Mouse (Mus musculus): ENCODE measurements around the gene Banf2. TPM values are rescaled to one million over a fixed set of nuclear protein-coding genes. Genes with fewer than 3 reads are reported as not detected.

The Banf2 gene
- polyA plus RNA-seq, 1 experiment from 2014 or later, result not detected

DNA sequence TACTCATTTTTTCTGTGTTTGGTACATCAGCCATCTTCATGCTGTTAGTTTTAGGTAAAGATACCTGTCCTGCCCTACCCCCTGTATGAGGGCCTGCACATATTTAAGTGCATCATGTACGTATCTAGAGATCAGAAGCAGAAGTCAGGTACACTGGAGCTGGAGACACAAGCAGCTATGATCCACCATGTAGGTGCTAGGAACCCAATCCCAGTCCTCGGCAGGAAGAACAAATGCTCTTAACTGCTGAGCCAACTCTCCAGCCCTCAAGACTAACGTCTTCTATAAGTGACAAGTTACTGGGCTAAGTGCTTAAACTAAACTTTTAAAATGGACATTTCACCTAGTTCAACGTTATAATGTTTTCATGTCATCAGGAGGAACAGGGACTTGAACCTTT, 25.6 kb upstream of the Banf2 start:
- H3K27me3 ChIP-seq, result no peaks in the 10 kb centered on the region
- H3K36me3 ChIP-seq, result 0 out of 2 replicates have a peak, but pooled peaks cover 13% of the 10 kb centered on the region
- no peak for ATAC-seq (replicated peaks; ENCODE audit: low FRiP score)
- H3K27ac ChIP-seq, result no peak overlapping the region
- H3K4me2 ChIP-seq, result no peak overlapping the region
- H3K4me3 ChIP-seq (replicated peaks), result no peak overlapping the region
- no peaks in the 10 kb centered on the region for H3K9me3 ChIP-seq (replicated peaks)
- H3K4me1 ChIP-seq, result peaks cover 71% of the 10 kb centered on the region
- WGBS, result 87% methylated on average over 4 of the region's 4 CpGs
- H3K9ac ChIP-seq, result no peak overlapping the region

DNA sequence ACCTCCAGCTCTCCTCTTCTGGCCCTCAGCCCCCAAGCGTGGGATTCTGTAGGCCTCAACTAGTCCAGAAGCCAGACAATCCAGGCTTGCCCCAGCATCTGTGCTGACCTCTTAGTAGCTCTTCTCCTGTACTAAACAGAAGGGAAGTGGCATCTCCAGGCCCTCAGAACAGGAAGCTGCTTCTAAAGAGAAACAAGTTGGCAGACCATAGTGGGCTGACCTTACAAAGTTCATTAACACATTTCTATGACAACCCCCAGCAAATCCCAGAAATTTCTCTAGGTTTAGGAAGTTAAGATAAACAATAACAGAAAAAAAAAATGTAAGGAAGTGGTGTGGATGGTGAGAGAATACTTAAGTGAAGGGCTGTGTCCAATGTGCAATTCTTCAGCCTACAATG, 23.8 kb upstream of the Banf2 start:
- Histone ChIP-seq H3K9ac (no peak overlapping the region), H3K4me2 (peak overlapping the region; percentile 65), H3K4me3 (replicated peaks) (peak overlapping the region; percentile 93), H3K4me1 (peaks cover 62% of the 10 kb centered on the region), H3K27me3 (no peaks in the 10 kb centered on the region), H3K27ac (peak overlapping the region; percentile 97; the same call in 1 of the 2 replicates), H3K9me3 (replicated peaks) (no peaks in the 10 kb centered on the region), H3K36me3 (0 out of 2 replicates have a peak, but pooled peaks cover 10% of the 10 kb centered on the region)
- 79% methylated on average over 1 of the region's 1 CpGs for WGBS
- no peak for ATAC-seq (replicated peaks; ENCODE audit: low FRiP score)

DNA sequence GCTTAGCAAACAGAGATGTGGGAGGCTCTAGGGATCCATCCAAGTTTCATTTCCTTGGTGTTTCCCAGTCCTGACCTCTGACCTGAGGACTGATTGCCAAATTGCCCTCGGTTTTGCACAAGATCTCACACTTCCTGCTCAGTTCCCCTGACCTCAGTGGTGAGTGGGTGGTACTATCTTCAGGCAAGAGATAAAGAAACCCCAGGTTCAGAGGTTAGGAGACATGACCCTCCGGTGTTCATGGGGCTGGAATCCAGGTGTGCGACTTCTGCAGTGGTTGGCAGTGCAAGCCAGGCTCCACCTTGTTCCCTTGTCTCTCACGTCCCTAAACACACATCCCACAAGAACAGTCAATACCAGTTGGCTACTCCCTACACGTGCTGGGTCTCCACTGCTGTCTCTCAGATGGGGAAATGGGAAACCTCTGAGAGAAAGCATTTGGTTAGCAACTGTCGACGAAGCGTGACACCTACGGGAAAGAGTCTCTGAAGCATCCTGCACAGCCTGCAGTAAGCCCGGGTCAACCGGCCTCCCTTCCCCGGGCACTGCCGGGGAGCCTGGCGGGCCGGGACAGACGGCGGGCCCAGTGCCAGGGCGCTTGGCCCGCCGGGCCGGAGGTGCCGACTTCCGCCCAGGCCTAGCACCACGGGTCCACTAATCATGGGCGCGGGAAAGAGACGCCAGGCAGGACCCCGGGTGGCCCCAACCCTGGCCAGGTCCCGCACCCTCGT, 23.1 kb upstream of the Banf2 start:
- 1% methylated on average over 29 of the region's 30 CpGs for WGBS
- ATAC-seq (replicated peaks; ENCODE audit: low FRiP score), result peak; percentile 17
- H3K4me1 ChIP-seq, result peaks cover 57% of the 10 kb centered on the region

DNA sequence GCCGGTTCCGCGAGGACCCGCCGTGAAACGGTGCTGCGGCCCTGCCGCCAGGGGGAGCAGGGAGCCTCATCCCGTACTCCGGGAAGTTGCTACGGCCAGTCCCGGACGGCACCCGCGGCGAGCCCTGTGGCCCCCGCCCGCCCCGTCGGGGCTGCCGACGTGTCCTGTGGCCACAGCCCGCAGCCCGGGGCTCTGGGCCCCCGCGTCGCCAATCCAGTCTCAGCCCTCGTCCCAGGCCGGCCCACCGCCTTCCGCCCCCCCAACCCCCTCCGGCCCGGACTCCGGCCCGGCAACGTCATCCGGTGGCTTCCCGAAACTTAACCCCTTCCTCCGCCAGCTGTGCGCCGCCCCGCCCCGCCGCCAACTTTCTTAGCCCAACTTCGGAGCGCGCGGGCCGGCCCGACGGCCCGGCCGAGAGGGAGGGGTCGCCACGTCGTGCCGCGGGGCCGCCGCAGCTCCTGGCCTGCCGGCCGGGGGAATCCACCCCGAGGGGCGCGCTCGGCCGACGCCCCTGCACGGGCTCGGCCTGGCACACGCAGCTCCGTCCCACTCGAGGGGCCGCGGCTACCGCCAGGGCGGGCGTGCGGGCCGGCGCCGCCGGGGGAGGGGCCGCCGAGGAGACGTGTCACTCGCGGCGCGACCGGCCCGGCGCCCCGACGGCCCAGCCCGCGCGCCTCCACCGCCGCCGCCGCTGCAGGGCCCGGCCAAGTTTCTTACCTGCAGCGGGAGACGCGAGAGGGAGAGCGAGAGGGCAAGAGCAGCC, 22.4 kb upstream of the Banf2 start:
- H3K27me3 ChIP-seq, result no peaks in the 10 kb centered on the region
- H3K4me1 ChIP-seq, result peaks cover 49% of the 10 kb centered on the region
- 0 out of 2 replicates have a peak, but pooled peaks cover 10% of the 10 kb centered on the region for H3K36me3 ChIP-seq
- peak overlapping the region; percentile 93 for H3K4me3 ChIP-seq (replicated peaks)
- peak overlapping the region; percentile 92 for H3K9ac ChIP-seq
- peak overlapping the region; percentile 97 for H3K27ac ChIP-seq
- H3K4me2 ChIP-seq, result peak overlapping the region; percentile 65
- WGBS, result under 1% methylated on average over 88 of the region's 107 CpGs
- no peaks in the 10 kb centered on the region for H3K9me3 ChIP-seq (replicated peaks)
- peak; percentile 50 for ATAC-seq (replicated peaks; ENCODE audit: low FRiP score)

More for the DNA sequence above, 23.1 kb upstream of the Banf2 start:
- Histone ChIP-seq H3K36me3 (0 out of 2 replicates have a peak, but pooled peaks cover 10% of the 10 kb centered on the region), H3K27me3 (no peaks in the 10 kb centered on the region), H3K4me3 (replicated peaks) (peak overlapping the region; percentile 93), H3K9me3 (replicated peaks) (no peaks in the 10 kb centered on the region), H3K27ac (peak overlapping the region; percentile 97), H3K4me2 (peak overlapping the region; percentile 65), H3K9ac (peak overlapping the region; percentile 92)

GRCm38 (mm10) chr2:144011080-144011551, 21.7 kb upstream of the Banf2 start, which contains the start of gene Rrbp1:
Gene Rrbp1, minus strand, starts transcription at chr2:144011263.
- Histone ChIP-seq H3K4me2 (peak within 1 kb of the TSS; percentile 65), H3K27me3 (no peaks in the 10 kb centered on the region), H3K27ac (peak within 1 kb of the TSS; percentile 97), H3K4me3 (replicated peaks) (peak within 1 kb of the TSS; percentile 93), H3K36me3 (0 out of 2 replicates have a peak, but pooled peaks cover 10% of the 10 kb centered on the region), H3K9ac (peak within 1 kb of the TSS; percentile 92), H3K4me1 (peaks cover 43% of the 10 kb centered on the region), H3K9me3 (replicated peaks) (no peaks in the 10 kb centered on the region)
- peak; percentile 98 for ATAC-seq (replicated peaks; ENCODE audit: low FRiP score)
- under 1% methylated on average over 51 of the region's 53 CpGs for WGBS

GRCm38 (mm10) chr2:144014051-144014450, 18.8 kb upstream of the Banf2 start:
- Histone ChIP-seq H3K4me2 (no peak overlapping the region), H3K9me3 (replicated peaks) (no peaks in the 10 kb centered on the region), H3K27ac (no peak overlapping the region), H3K36me3 (no peaks in the 10 kb centered on the region), H3K27me3 (no peaks in the 10 kb centered on the region), H3K4me1 (peaks cover 17% of the 10 kb centered on the region), H3K9ac (no peak overlapping the region), H3K4me3 (replicated peaks) (no peak overlapping the region)
- no peak for ATAC-seq (replicated peaks; ENCODE audit: low FRiP score)
- 83% methylated on average over 11 of the region's 11 CpGs for WGBS

GRCm38 (mm10) chr2:144014481-144014880, 18.4 kb upstream of the Banf2 start:
- H3K4me2 ChIP-seq, result no peak overlapping the region

DNA sequence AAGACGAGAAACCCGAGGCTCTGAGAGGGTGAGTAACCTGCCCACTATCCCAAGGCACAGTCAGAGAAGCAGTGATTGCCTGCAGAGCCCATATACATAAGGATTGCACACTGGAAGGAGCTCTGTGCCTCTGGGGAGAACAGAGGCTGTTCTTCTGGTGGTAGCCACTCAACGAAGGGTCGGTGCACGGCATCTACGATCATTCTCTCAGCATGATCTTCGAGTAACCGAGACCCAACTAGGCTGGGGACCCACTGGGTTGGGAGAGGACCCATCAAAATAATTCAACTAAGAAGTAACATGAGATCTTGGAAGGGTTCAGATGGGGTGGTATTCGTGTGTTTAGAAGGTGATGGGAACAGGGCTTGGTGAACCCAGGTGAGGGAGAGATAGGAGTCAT, 17.0 kb upstream of the Banf2 start:
- Histone ChIP-seq H3K4me1 (peaks cover 6% of the 10 kb centered on the region), H3K4me2 (no peak overlapping the region), H3K27ac (no peak overlapping the region), H3K4me3 (replicated peaks) (no peak overlapping the region), H3K36me3 (no peaks in the 10 kb centered on the region), H3K27me3 (no peaks in the 10 kb centered on the region), H3K9me3 (replicated peaks) (no peaks in the 10 kb centered on the region), H3K9ac (no peak overlapping the region)
- 82% methylated on average over 9 of the region's 9 CpGs for WGBS
- ATAC-seq (replicated peaks; ENCODE audit: low FRiP score), result no peak

More at GRCm38 (mm10) chr2:144014481-144014880, 18.4 kb upstream of the Banf2 start:
- Histone ChIP-seq H3K36me3 (no peaks in the 10 kb centered on the region), H3K9ac (no peak overlapping the region), H3K4me3 (replicated peaks) (no peak overlapping the region), H3K27me3 (no peaks in the 10 kb centered on the region), H3K4me1 (peaks cover 13% of the 10 kb centered on the region), H3K27ac (no peak overlapping the region), H3K9me3 (replicated peaks) (no peaks in the 10 kb centered on the region)
- no peak for ATAC-seq (replicated peaks; ENCODE audit: low FRiP score)
- WGBS, result 62% methylated on average over 5 of the region's 5 CpGs

DNA sequence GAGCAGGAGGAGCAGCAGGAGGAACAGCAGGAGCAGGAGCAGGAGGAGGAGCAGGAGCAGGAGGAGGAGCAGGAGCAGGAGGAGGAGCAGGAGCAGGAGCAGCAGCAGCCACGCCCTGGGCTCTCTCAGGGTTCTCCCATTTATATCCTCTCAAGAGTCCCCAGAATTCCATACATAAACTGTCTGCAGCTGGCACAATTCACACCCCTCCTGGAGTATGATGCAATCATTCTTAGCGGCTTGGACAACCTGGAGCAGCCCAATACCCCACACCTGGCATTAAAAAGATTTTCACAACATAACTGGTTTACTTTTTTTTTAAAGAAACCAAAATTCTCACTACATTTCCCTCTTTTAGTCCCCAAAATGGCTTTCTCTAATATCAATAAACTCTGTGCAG, 12.9 kb upstream of the Banf2 start:
- 69% methylated on average over 2 of the region's 2 CpGs for WGBS
- H3K4me3 ChIP-seq (replicated peaks), result no peak overlapping the region
- H3K9me3 ChIP-seq (replicated peaks), result no peaks in the 10 kb centered on the region
- no peak overlapping the region for H3K9ac ChIP-seq
- no peak overlapping the region for H3K27ac ChIP-seq
- H3K4me1 ChIP-seq, result peaks cover 8% of the 10 kb centered on the region; the same call in 1 of the 2 replicates
- ATAC-seq (replicated peaks; ENCODE audit: low FRiP score), result no peak
- no peaks in the 10 kb centered on the region for H3K27me3 ChIP-seq
- no peak overlapping the region for H3K4me2 ChIP-seq
- H3K36me3 ChIP-seq, result no peaks in the 10 kb centered on the region

GRCm38 (mm10) chr2:144022441-144022840, 10.4 kb upstream of the Banf2 start:
- H3K9ac ChIP-seq, result no peak overlapping the region
- H3K27ac ChIP-seq, result no peak overlapping the region
- 54% methylated on average over 3 of the region's 3 CpGs for WGBS
- H3K9me3 ChIP-seq (replicated peaks), result no peaks in the 10 kb centered on the region
- H3K36me3 ChIP-seq, result no peaks in the 10 kb centered on the region
- no peak for ATAC-seq (replicated peaks; ENCODE audit: low FRiP score)
- no peak overlapping the region for H3K4me2 ChIP-seq
- no peaks in the 10 kb centered on the region for H3K27me3 ChIP-seq
- no peak overlapping the region for H3K4me3 ChIP-seq (replicated peaks)
- H3K4me1 ChIP-seq, result peaks cover 8% of the 10 kb centered on the region; the same call in 1 of the 2 replicates

- H3K9ac ChIP-seq, result no peak overlapping the region
- no peak for ATAC-seq (replicated peaks; ENCODE audit: low FRiP score)
- WGBS, result 64% methylated on average over 9 of the region's 9 CpGs
- H3K27me3 ChIP-seq, result no peaks in the 10 kb centered on the region
- peaks cover 8% of the 10 kb centered on the region; the same call in 1 of the 2 replicates for H3K4me1 ChIP-seq
- no peak overlapping the region for H3K4me2 ChIP-seq
- H3K9me3 ChIP-seq (replicated peaks), result no peaks in the 10 kb centered on the region
- H3K27ac ChIP-seq, result no peak overlapping the region
- H3K4me3 ChIP-seq (replicated peaks), result no peak overlapping the region
- no peaks in the 10 kb centered on the region for H3K36me3 ChIP-seq
Measured at GRCm38 (mm10) chr2:144025361-144025760, 7.5 kb upstream of the Banf2 start.

- H3K9ac ChIP-seq, result no peak overlapping the region
- H3K4me1 ChIP-seq, result peaks cover 8% of the 10 kb centered on the region; the same call in 1 of the 2 replicates
- no peak for ATAC-seq (replicated peaks; ENCODE audit: low FRiP score)
- no peak overlapping the region for H3K27ac ChIP-seq
- no peaks in the 10 kb centered on the region for H3K27me3 ChIP-seq
- no peak overlapping the region for H3K4me3 ChIP-seq (replicated peaks)
- H3K9me3 ChIP-seq (replicated peaks), result no peaks in the 10 kb centered on the region
- H3K4me2 ChIP-seq, result no peak overlapping the region
- WGBS, result 63% methylated on average over 4 of the region's 4 CpGs
- H3K36me3 ChIP-seq, result no peaks in the 10 kb centered on the region
Measured at GRCm38 (mm10) chr2:144026456-144026855, 6.4 kb upstream of the Banf2 start.

Data from kidney, embryonic 15.5 days (tissue).